Mouse (Mus musculus): Measurements from ENCODE around the gene Gm8232. TPM values are rescaled to one million over a fixed set of nuclear protein-coding genes. Genes with fewer than 3 reads are reported as not detected.
"Not testable (repeated sequence)": the region's sequence is repeated elsewhere in the genome, so short reads cannot be mapped to it uniquely, and the experiment has no call there.

Gene Gm8232
- not detected in 2 replicates for polyA plus RNA-seq (2011; ENCODE audit: insufficient read depth, insufficient read length, low replicate concordance, missing spikeins)

GRCm38 (mm10) chr14:44433335-44433734, at the start of gene Gm8232:
Gm8232 (plus strand) TSS chr14:44433635.
- H3K27ac ChIP-seq (ENCODE audit: control insufficient read depth, insufficient read depth, low read depth, low read length, poor library complexity); H3K4me3 ChIP-seq (replicated peaks; ENCODE audit: control insufficient read depth, low read depth, low read length); H3K4me1 ChIP-seq (ENCODE audit: control insufficient read depth, insufficient read depth, low read length): not testable (repeated sequence)
- 86% methylated on average over 3 of the region's 3 CpGs for WGBS

- H3K4me1 ChIP-seq (ENCODE audit: control insufficient read depth, insufficient read depth, low read length); H3K4me3 ChIP-seq (replicated peaks; ENCODE audit: control insufficient read depth, low read depth, low read length); H3K27ac ChIP-seq (ENCODE audit: control insufficient read depth, insufficient read depth, low read depth, low read length, poor library complexity): not testable (repeated sequence)
- WGBS: 71% methylated on average over 4 of the region's 4 CpGs
Observed at GRCm38 (mm10) chr14:44384233-44384632, 49.2 kb upstream of the Gm8232 start.

- not testable (repeated sequence) for H3K4me1 ChIP-seq (ENCODE audit: control insufficient read depth, insufficient read depth, low read length); H3K4me3 ChIP-seq (replicated peaks; ENCODE audit: control insufficient read depth, low read depth, low read length); H3K27ac ChIP-seq (ENCODE audit: control insufficient read depth, insufficient read depth, low read depth, low read length, poor library complexity)
- WGBS: no CpG with 5 or more reads among the region's 2 CpGs
Observed at GRCm38 (mm10) chr14:44410588-44410987, 22.8 kb upstream of the Gm8232 start, which contains the start of gene Gm3371. Gm3371 (minus strand) TSS chr14:44410688.

Other genes with a start within 250 kb of the Gm8232 start
- not detected in 2 replicates for gene Gm8212, start 236.0 kb upstream of the Gm8232 start, polyA plus RNA-seq (2011; ENCODE audit: insufficient read depth, insufficient read length, low replicate concordance, missing spikeins)
- not detected in 2 replicates for gene 4930503E14Rik, start 220.4 kb upstream of the Gm8232 start, polyA plus RNA-seq (2011; ENCODE audit: insufficient read depth, insufficient read length, low replicate concordance, missing spikeins)
- not detected in 2 replicates for gene Gm8220, start 148.1 kb upstream of the Gm8232 start, polyA plus RNA-seq (2011; ENCODE audit: insufficient read depth, insufficient read length, low replicate concordance, missing spikeins)
- gene Gm5930, start 95.1 kb upstream of the Gm8232 start, polyA plus RNA-seq (2011; ENCODE audit: insufficient read depth, insufficient read length, low replicate concordance, missing spikeins): not detected in 2 replicates
- not detected in 2 replicates for gene Gm8229, start 68.3 kb upstream of the Gm8232 start, polyA plus RNA-seq (2011; ENCODE audit: insufficient read depth, insufficient read length, low replicate concordance, missing spikeins)
- gene Gm3371, start 22.9 kb upstream of the Gm8232 start, polyA plus RNA-seq (2011; ENCODE audit: insufficient read depth, insufficient read length, low replicate concordance, missing spikeins): not detected in 2 replicates
- not detected in 2 replicates for gene BC061237, start 58.8 kb downstream of the Gm8232 start, polyA plus RNA-seq (2011; ENCODE audit: insufficient read depth, insufficient read length, low replicate concordance, missing spikeins)
- gene Gm17093, start 84.6 kb downstream of the Gm8232 start, polyA plus RNA-seq (2011; ENCODE audit: insufficient read depth, insufficient read length, low replicate concordance, missing spikeins): not detected in 2 replicates
- not detected in 2 replicates for gene Gm8247, start 149.5 kb downstream of the Gm8232 start, polyA plus RNA-seq (2011; ENCODE audit: insufficient read depth, insufficient read length, low replicate concordance, missing spikeins)
- gene Gm5624, start 194.3 kb downstream of the Gm8232 start, polyA plus RNA-seq (2011; ENCODE audit: insufficient read depth, insufficient read length, low replicate concordance, missing spikeins): not detected in 2 replicates